Mouse (Mus musculus) CH12F3 (cell line): Measurements from ENCODE around the gene Hsd3b1.
"Not testable (repeated sequence)": the region's sequence is repeated elsewhere in the genome, so short reads cannot be mapped to it uniquely, and the experiment has no call there.

Experiments used
- in situ Hi-C: fragments of 300-500 bp; cut with MboI; formaldehyde crosslinking; loops from 2 replicates; pipeline ENCODE4 v1.14.3; 2020; ENCODE audit warnings: low sequenced_read_pairs

Gene Hsd3b1

DNA sequence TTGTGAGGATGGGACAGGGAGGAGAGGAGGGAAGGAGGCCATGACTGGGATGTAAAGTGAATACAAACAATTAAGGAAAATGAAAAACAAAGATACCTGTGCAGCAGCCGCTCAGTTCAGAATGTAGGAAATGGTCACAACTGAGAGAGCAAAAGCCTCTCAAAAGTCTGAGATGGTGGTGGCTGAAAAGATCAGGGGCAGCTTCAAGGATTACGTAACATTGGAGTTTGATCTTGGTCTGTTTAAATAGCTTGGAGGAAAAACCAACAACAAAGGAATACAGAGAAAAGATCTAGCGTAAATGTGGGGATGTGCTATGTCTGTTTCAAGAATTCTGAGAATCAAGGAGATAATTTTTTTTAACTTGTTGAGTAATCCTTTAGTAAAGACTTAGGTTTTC lies at the start of gene Hsd3b1:
Gene Hsd3b1 (minus strand): TSS at position 219 of the 400 bp plus-strand sequence.
- in situ Hi-C loops, result no loop called here

DNA sequence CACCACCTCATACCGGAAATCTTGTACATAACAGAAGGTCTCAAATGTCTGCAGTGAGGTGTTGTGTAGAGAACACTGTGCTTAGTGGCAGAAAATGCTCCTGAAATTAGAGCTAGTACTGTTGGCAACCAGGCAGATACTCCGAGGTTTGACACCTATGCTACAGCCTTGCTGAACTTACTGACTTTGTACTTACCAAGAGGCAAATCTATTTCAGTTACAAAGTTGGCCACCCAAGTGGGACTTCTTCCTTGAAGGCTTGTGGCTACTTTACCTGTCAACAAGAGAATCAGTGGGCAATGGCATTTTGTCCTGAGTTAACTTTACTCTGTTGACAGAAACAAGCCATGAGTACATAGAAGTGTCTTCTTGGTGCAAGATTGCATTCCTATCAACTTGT lies 38.0 kb upstream of the Hsd3b1 start:
- in situ Hi-C loops, result no loop called here

DNA sequence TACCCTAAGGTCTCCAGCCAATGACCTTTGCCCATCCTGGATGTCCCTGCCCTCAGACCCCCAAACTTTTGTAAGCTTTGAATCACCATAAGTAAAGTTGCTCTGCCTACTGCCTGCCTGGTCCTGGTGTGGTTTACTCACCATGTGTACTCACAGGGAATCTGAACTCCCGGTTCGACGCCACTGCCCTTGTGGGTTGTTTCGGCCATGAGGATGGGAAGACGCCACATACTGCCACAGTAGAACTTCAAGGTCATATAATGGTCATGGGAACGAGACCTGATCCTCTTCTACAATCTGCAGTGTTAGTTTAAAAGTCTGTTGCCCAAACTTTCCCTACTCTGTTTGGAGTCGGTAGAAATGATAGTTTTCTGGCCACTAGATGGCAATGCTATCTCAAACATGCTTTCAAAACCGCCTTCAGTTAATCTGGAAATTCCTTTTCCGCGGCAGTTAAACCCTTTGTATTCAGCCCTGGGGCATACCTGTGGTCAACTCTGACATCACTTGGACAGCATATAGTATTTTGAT lies 35.5 kb upstream of the Hsd3b1 start:
- in situ Hi-C loops, result no loop called here

DNA sequence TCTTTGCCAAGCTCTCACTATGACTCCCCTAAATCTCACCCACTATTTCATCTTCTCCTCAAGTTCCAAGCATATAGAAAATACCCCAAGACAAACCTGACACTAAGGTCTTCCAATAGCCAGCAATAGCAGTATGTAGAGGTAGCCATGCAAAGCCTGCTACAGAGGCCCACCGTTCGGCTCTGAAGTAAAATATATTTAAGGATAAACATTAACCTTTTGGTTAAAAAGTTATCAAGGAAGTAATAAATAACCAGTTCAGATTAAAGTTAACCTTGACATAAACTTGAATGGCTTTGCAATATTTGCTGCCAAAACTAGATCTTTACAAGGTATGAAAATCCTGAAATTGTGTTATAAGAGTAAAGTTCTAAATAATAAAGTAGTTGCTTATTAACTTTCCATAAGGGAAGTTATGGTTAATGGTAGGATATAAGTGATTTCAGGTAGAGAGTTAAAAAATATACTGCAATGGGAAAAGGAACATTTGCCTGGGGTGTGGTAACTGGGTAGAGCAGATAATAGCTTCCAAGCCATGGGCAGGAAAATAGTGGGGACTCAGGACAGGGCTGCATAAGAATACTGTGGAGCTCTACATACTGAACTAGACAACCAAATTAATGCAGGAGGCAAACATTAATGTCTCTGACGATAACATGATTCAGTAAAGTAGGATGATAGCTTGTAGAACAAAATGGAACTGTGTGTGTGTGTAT lies 33.6 kb upstream of the Hsd3b1 start, which contains the start of gene Hao2:
Gene Hao2 (minus strand): TSS at position 183 of the 716 bp plus-strand sequence.
- in situ Hi-C loops, result no loop called here

DNA sequence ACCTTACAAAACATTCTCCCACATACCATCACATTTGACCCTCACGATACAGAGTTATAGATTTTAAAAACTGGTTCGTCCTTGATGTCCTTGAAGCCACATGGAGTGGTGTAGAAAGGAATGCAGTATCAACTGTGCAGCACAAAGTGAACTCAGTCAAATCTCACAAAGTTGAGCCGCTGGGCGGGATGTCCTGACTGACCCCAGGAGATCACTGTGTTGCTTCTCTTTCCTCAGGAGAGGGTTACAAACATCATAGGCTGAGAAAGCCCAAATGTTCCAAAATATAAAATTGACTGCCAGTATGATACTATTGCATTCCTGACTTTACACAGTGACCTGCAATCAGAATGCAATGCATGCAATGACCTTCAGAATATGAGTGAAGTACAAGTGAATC lies 30.8 kb upstream of the Hsd3b1 start:
- in situ Hi-C loops, result no loop called here

DNA sequence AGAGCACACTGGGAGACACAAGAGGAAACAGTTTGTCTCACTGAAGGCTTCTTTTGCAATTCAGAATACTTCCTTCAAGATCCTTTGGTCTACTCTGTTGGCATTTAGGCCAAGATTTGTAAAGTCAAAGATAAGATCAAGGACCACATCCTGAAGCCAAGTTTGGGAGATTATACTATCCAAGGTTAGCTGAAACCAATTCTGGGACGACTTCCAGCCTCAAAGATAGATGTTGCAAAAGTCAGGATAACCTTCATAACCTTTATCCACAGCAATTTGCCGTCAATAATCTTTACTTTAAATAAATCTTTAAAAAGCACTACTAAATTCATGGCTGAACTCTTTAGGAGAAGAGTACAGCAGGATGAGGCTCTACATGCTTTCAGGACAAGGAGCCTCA lies 28.6 kb upstream of the Hsd3b1 start:
- in situ Hi-C loops, result no loop called here

DNA sequence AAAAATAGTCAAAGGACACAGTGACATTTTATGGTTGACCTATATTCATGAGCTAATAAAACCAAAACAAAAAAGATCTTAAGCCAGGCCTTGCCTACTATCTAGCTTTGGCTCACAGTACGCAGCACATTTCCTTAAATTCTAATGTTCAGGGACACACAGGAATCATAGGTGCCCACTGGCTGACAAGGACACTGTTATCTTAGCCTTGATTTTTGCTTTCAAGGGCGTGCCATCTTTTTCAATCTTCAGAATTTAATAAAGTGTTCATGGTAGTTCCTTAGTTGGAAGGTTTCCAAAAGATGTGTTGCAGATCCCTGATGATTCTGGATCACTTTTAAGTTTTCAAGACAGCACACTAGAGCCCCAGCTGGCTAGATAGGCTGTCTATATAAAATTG lies 21.2 kb upstream of the Hsd3b1 start:
- in situ Hi-C loops, result no loop called here

DNA sequence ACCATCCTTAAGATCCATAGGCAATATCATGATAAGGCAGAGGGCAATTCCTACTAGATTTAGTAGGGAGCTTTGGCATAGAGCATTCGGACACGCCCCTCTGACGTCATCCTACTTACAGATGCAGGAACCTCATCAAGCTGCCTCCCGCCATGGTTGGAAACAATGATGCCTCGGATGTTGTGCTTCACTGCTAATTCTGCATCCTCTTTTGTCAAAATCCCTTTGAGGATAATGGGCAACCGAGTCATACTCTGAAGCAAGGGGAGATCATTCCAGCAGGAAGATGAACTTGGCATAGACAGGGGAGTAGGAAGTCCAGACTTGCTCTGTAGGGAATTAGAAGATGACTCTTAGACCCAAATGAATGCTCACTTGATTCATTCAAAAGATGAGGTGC lies 20.6 kb upstream of the Hsd3b1 start:
- in situ Hi-C loops, result no loop called here

DNA sequence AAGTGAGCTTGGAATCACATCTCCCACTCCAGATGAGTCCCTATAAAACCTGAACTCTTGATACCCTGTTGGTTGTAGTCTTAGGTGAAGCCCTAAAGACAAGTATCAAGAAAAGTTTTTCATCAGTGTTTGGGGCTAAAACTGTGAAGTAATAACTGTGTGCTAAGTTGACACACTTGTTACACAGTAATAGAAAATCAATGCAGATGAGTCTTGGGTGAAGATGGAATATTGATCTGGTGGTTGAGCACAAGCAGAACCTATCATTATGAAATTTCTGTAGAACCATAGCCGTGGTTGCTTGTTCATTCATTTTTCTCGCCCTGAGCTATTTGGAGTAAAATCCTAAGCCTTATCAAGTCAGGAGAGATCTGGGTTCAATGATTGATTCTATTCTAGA lies 8.6 kb upstream of the Hsd3b1 start:
- in situ Hi-C loops, result no loop called here

DNA sequence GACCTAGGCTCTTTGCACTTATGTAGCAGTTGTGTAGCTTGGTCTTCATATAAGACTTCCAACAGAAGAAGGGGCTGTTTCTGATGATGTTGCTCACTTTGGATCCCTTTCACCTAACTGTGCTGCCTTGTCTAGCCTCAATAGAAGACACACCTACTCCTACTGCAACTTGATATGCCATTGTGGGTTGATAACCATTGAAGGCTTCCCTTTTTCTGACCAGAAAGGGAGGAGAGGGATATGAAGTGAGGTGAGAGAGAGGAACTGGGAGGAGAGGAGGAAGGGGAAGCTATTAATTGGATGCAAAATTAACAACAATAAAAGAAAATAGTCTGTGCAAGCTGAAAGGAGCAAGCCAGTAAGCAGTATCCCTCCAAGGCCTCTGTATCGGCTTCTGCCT lies 3.2 kb upstream of the Hsd3b1 start:
- in situ Hi-C loops, result no loop called here

DNA sequence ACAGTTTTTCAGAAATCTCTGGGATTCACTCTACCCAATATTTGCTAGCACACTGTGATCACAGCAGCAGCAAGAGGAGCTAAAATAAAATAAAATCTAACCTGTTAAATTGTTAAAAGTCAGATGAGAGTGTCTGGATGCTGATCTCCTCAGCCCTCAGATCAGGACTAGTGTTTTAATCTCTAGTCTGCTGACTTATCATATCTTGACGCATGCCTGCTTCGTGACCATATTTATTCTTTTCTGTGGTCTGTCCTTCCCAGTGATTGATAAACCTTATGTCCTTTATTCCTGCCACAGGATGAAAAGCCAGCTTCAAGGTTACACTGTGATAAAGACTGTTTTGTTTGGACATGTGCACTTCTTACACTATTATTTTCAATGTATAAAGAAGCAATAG lies 1.5 kb downstream of the Hsd3b1 start:
- in situ Hi-C loops, result no loop called here

DNA sequence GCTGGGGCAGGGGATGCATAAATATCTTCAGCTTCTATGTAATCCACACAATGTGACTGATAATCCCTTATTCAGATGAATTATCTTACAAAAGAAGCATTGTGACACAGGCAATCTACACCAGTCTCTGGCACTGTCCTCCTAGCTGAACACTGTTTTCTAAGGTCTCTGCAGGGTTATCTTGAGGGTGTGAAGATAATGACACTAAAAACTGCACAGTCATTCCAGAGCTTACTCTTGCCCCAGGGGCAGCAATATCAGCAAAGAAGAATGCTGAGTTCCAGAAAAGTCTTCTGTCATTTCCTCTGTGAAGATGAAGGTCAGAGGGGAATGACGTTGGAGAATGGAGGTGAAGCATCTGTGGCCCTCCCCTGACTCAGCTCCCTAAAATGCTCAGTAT lies 2.7 kb downstream of the Hsd3b1 start:
- in situ Hi-C loops, result no loop called here

DNA sequence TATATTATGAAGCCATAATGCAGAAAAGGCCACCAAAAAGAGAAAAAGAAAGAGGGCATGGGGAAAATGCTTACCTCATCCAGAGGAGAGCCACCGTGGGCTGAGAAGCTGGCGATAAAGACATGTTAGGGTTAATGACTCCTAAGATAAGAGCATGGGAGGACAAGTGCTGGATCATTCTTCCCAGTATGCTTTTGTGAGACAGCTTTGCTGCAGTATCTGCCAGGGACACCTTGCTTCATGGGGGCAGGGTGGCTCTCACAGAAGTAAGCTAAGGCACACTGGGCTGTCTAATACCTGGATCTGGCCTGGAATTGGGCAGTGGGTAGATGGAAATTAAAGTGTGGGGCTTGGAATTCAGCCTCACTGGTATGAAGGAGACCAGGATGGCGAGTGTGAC lies 4.4 kb downstream of the Hsd3b1 start:
- in situ Hi-C loops, result no loop called here

DNA sequence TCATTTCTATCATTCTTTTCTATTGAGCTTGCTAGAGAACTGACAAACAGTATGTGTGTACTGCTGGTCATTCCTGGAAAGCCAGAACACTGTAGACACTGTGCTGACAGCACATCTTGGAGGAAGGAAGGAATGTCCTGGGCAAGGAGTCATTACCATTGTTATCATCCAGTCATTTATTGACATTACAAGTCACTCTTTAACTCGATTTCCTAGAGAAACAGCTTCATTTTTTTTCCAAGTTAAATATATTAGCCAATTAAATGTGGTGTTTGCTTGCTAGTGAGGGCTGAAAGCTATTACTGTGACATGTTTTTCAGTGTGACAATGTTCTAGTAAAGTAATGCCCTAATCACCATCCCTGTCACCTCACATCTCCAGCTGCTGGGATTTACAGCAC lies 5.9 kb downstream of the Hsd3b1 start:
- in situ Hi-C loops, result no loop called here

DNA sequence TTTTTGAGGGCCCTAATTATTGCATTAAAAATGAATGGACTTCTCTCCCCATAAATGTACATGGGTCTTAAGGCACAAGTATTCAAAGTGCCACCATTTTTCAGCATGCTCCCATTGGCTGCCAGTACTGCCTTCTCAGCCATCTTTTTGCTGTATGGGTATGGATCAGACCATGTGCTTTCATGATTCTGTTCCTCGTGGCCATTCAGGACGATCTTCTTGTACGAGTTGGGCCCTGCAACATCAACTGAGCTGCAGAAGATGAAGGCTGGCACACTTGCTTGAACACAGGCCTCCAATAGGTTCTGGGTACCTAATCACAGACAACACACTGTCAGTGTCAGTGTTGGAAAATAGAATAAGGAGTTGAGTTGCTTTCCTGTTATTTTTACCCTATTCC lies 6.5 kb downstream of the Hsd3b1 start:
- in situ Hi-C loops, result no loop called here

DNA sequence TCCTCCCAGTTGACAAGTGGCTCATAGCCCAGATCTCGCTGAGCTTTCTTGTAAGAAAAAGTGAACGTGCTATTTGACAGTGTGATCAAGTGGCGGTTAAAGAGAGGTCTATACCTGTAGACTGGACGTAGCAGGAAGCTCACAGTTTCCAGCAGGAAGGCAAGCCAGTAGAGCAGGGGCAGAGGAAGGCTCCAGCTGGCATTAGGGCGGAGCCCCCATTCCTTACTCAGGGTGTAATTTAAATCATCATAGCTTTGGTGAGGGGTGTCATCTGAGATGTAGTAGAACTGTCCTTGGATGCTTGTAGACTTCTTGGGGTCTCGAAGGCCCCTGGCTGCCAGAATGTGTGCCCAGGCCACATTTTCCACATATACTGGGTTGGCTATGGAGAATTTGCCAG lies 7.0 kb downstream of the Hsd3b1 start:
- in situ Hi-C loops, result no loop called here

DNA sequence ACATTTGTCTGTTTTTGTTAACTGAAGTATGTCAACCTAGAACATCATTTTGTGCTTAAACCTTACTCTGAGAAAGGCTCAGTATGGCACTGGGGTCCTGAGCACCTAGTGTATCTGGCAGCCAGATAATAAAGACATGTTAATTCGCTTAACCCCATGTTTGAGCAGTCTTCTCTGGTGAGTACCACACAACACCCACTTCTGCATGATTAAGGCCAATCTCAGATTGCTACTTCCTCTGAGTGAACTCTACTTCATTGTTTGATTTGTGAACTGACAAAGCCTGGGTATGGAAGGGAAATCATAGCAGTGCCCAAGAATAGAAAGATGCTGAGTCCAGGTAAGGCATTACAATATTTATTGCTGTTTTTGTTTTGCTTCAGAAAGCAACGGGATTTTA lies 7.7 kb downstream of the Hsd3b1 start:
- in situ Hi-C loops, result no loop called here

DNA sequence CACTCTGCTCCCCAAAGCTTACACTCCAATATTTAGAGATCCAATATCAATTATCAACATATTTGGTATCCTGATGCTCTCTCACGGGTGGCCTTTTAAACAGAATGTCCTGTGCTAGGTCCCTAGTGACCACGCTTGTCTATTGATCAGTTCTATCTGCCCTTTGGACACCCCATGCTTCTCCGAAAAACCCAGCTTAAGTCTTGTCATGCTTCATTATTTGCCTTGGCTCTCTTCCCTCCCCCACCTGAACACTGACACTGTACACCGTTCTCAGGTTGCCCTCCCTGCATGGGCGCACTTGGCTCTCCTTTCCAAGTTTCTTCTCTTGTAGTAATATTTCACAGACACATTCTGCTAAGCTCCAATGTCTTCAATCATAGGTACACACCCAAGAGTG lies 9.3 kb downstream of the Hsd3b1 start:
- in situ Hi-C loops, result no loop called here

DNA sequence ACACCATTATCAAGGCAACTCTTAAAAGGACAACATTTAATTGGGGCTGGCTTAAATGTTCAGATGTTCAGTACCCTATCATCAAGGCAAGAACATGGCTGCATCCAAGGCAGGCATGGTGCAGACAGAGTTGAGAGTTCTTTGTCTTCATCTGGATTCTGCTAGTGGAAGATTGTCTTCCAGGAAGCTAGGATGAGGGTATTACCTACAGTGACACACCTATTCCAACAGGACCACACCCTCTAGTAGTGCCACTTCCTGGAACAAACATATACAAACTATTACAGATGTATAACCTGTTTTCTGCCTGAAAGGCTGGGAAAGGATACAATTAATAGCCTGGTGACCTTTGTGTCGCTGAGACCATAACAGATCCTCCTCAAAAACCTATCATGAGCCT lies 10.7 kb downstream of the Hsd3b1 start:
- in situ Hi-C loops, result no loop called here

DNA sequence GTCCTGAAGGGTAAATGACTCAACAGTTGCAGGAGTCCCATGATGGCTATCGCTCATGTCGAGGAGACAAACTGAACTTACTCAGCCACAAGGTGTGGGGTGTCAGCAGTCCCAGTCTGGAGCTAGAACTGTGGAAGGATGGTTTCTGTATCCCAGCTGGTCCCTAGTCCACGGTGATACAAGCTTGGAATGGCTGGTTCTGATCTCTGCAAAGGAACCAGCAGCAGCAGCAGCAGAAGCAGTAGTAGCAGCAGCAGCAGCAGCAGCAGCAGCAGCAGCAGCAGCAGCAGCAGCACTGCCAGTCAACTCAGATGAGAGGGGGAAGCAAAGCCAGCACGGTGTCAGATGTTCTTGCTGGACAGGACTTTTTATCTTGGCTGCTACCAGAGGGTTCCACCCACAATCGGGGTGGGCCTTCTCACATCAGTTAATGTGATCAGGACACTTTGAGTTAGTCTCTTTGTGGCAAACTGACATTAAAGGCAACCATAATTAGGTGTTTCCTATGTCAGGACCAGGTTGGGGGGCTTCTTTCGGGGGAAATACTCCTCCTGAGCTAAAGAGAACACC lies 45.4 kb downstream of the Hsd3b1 start, which contains the start of gene Hsd3b6:
Gene Hsd3b6 (minus strand): TSS at position 343 of the 570 bp plus-strand sequence.
- in situ Hi-C loops, result no loop called here

DNA sequence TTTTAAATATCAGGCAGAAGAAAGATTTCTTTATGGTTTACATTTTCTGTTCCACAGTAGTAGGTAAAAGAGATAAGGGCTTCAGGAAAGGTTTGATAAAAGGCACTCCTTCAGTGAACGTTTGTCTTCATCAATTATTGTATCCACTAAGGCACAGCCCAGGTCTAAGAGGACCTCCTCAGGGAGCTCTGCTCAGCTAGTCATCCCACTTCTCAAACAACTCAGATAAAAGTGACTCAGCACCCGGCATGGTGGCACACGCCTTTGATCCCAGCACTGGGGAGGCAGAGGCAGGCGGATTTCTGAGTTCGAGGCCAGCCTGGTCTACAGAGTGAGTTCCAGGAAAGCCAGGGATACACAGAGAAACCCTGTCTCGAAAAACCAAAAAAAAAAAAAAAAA lies 46.9 kb downstream of the Hsd3b1 start:
- in situ Hi-C loops, result not testable (repeated sequence)

DNA sequence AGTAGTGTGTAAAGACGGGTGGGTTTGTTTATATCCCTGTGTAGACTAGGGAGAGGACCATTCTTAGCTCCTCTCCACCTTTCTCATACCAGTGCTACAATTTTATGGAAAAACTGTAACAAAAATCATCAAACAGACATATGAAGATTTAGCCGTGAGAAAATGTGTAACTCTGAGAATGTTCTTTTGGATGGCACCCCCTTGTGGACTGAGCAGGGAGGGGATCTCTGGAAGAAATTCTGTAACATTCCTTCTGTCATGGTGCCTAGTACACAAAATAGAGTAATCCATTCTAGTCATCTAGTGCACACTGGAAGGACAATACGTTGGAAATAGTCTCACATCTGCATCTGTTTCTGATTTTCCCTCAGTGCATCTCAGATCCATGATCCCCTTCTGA lies 54.6 kb downstream of the Hsd3b1 start:
- in situ Hi-C loops, result not testable (repeated sequence)
